Mouse (Mus musculus): ENCODE measurements around the gene Rgl1.

Gene Rgl1

DNA sequence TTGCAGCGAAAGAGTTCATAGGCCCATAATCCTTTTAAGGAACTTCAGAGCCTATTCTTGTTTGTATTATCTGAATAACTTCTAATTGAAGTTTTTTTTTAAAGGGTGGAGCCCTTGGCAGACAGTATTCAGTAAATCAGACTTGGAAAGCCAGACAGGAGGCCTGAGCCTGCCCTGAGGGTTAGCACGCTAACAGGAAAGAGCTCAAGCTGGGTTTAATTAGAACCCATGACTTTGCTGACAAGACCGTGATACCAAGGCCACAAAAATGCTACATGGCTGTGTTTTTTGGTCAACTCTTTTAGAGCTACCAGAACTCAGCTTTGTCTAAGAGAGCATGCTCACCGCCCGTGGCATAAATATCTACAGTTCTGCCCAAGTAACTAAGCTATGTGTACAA lies 175.8 kb downstream of the Rgl1 start:
- CTCF ChIA-PET = interaction anchor here (0.7 kb wide), 1 partner anchor 28 kb away, joined by 3 read pairs; no protein-coding TSS in a partner anchor

DNA sequence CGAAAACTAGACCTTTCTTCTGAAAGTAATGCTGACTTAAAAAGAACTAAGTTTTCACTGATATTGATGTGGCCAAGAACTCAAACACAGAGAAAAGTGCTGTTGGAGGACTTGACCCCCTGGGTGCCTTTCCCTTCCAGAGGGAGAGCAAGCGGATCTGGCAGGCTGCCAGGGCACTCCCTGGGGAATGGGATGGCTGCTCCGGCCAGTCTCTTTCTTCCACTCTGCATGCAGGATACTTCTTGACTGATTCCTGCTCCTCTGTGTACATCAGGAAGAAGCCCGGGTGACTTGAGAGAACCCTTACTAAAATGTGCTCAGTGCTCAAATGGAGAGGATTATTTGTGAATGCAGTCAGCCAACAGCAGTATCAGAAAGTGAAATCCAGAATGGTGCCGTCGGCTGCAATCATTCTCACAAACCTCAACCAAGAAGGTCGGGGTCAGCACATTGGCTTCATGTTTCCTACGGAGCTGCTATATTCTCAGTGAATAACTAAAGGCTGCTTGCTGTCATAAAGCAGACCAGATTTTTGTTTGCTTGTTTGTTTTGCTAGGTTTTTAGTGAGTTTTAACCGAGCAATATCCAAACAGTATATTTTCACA lies 176.7 kb downstream of the Rgl1 start:
- CTCF ChIA-PET = no interaction called here

DNA sequence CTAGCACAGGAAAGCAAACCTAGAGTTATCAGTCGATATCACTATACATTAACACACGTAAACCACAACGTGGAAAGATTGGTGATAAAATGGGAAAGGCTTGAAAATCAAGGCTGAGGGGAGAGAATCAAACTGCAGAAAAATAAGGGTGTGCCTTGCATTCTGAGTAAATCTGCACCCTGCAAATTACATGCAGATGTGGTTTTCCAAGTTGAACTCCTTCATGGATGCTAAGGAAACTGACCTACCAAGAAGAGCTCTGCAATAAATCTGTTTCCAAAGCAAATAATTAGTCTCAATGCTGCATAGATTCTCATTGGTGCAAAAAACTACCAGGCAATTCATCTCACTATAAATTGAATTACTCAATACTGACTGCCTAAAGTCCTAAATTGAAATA lies 178.7 kb downstream of the Rgl1 start:
- CTCF ChIA-PET = no interaction called here

DNA sequence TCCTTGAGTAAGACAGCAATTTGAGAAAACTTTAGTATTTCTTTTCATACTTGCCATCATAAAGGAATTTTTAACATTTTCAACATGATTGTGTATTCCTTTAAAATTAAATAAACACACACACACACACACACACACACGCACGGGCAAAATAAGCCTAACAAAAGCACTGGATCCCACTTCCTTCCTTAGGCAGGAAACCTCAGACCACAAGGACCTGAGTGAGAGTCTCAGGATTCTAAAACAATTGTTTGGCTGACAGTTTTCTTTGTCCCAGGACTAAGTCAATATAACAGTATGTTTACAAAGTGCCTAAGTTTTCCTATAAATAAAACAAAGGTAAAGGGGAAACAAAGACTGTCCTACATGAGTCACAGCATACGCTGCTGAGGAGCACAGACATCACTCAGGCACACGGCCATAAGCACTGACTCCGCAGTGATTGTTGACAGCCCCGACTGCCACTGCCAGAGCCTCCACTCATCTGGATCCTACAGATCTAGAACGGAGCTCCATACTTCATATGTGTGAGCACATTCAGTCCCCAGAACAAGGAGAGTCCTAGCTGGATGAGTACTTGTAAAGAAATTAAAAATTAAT lies 180.7 kb downstream of the Rgl1 start:
- CTCF ChIA-PET = no interaction called here

DNA sequence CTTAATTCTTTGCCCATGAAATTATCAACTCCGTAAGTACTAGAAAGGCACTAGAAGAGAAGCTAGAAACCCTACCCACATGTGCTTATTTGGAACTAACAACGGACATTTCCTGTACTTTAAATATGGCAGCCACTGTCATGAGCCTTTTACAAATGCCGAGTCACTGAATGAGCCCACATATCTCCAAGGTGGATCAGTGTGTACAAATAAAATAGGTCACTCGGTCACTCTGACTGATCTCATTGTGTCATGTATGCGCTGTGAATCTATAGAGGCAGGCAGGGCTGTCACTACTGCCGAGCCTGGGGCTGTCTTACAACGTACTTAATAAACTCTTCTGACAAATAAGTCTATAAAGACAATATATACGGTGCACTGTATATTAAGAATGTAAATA lies 181.2 kb downstream of the Rgl1 start:
- CTCF ChIA-PET = no interaction called here

DNA sequence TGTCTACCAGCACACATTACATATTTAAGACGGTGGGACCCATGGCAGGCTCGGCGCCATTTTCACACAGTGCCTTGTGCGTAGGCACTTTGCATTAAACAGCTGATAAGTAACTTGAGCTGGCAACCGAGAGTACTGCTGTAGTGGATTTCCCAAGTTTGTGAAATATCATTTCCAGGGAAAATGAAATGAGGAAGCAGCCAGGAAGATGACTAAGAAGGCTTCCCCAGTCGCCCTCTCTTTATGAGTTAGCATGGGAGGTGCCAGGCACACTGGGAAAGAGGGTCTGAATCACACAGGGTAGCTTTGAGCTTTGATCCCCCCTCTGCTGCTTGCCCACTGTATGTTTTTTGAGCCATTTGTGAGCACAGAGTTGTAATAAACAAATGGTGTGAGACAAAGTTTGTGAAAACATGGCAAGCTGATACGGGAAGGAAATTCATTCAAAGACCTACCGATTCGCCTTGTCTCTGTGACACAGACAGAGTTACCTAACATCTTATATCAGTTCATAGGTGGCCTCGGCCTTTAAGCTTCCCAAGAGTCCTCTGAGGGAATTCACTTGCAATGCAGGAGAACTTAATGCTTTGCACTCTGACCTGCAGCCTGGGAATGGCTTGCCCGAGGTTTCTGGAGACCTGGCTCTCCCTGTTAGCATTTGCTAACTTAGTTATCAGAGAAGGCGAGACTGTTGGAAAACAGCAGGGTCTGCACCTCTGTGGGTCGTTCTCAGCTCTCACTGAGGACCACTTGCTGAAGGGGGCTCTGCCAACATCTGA lies 184.8 kb downstream of the Rgl1 start:
- CTCF ChIA-PET = interaction anchor here (0.8 kb wide), 1 partner anchor 24 kb away, joined by 14 read pairs; no protein-coding TSS in a partner anchor

DNA sequence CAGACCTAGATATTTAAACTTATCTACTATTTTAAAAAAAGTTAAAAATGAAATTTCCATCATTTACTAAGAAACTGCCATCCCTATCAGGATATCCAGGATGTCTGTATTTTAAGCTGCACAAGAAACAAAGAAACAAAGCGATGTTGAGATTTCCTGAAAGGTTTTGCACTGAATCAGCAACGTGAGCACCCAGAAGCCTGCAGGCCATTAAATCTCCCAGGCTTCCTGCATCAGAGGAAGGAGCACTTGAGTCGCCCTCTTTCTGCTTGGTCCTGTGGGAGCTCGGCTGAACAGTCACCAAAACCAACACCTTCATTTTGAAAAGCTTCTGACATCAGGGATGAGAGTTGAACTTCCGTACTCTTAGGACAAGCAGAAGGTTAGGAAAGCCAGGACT lies 187.2 kb downstream of the Rgl1 start:
- CTCF ChIA-PET = interaction anchor here (0.6 kb wide), 1 partner anchor 134 kb away, joined by 3 read pairs; no protein-coding TSS in a partner anchor

DNA sequence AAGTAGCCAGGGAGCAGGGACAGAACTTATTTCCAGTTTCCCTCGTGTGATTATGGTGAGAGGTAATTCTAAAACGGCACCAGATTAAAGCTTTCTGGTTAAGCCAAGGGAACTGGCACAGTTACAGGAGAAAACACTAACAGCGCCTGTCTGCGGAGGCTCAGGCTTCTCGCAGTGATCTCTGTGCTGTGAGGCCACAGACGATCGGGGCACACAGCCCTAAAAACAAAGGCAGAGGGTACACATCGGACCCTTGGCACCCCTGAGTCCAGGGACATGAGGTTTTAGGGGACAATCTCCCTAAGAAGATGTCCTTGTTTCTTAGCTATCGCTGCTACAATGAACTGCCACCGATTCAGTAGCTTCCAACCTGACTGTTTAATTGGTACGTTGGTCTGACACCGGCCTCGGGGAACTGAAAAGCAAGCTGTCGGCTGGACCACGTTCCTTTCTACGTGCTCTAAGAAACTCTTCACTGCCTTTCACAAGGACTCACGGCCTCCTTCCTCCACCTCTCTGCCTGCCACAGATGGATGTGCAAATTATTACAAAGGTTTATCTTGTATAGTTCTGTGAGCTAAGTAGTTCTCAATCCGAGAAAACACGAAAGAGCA lies 187.9 kb downstream of the Rgl1 start:
- CTCF ChIA-PET = no interaction called here

DNA sequence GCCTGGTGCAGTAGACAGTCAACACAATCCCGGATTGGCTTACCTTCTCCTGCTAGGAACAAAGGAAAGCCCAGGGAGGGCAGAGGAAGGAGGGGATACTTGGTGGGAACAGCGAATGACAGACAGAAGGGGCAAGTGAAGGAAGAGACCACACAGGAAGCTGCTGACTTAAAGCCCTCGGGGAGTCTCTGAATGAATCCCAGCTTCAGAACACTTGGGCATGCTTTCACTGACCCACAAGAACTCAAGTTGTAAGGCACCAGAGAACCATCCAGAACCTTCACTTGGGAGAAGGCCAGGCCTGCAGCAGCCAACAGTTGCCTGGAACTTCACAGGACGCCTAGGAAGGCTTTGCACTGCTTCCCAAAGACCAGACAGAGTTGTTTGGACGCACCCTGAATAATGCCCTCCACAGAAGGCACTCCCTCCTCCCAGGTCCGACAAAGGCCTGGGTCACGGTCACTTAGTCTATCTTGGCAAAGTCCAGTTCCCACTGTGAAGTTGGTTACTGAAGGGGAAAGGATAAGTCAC lies 189.5 kb downstream of the Rgl1 start:
- CTCF ChIA-PET = no interaction called here

DNA sequence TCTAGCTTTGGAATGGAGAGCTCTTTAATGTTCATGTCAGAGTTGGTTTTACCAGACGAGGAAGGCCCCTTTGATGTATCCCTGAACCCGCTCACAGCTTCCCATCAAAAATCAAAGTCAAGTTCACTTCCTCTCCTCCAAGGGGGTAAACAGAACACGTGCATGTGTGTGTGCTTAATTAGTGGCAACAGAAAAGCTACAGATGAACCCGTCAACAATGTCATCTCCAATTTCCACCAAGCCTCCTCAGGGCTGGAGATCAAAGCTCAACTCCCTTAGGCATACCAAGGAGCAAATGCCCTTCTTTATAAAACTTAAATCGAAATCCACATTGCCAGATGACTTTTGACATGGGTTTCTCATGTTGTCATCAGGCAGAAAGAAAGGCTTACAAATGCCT lies 191.1 kb downstream of the Rgl1 start:
- CTCF ChIA-PET = no interaction called here

DNA sequence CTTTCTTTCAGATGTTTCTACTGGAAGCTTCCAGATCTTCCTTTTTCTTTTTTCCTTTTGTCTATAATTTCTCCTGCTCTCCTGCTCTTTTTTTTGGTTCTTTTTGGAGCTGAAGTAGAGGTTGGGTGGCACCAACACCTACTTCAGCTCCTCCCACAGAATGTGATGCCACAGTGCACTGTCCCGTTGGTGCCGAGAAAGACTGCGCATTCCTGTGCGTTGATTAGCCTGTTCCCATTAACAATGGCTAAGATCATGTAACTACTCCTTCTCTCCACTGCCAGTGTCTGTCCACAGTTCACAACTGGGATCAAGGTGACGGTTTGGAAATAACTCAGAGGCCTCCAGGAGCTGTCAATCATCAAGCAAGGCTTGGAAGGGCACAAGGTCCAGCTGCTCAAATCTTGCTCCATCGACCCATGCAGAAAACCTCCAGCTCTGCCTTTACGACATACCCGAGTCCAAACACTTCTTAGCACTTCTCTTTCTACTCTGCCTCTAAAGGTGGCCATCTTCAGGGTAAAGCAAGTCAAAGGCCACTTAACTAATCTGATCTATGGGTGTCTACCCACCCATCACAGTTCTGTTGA lies 192.6 kb downstream of the Rgl1 start:
- CTCF ChIA-PET = no interaction called here

DNA sequence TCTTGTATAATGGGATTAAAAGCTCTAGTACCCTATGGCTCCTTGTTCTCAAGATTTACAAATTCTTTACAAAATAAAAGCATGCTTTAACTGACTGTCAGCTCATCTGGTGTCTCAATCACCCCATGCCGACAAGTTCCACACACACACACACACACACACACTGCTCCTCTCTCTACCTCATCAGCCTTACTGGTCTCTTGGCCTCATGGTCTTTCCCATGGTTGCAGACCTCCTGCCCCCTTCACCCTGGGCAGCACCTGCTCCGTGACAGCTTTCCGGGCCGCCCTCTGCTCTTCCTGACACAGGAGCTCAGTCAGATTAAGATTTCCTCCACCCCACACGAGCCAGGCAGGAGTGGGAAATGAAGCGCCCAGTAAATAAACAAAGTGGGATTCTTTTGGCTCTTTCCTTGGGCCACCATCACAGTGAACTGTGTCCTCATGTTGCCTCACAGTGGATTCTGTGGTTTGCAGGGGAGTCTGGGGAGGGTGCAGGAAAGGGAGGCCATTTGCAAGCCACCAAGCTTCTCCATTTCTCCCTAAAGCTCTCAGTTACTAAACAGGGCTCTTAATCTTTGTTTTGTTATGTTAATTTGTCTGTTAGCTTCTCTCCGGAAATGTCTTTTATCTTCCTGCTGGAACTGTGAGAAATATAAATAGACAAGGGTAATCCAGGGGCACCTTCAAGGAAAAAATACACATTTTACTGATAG lies 193.2 kb downstream of the Rgl1 start:
- CTCF ChIA-PET = no interaction called here

DNA sequence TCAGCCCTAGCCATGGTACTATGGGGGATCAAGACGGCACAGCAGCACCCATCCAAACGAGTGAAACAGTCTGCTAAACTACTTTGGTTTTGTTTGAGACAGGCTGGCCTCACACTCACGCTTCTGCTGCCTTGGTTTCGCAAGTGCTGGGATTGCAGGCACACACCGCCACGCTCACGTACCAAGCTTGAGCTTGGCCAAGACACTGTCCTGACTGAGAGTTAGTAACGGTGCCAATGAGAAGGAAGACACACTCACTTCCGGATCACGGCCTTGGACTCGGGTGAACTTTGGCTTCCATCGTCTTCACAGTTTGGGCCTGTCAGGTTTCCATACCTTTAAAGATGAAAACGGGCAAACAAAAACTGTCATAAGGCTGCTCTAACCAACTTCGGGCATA lies 194.8 kb downstream of the Rgl1 start:
- CTCF ChIA-PET = no interaction called here

DNA sequence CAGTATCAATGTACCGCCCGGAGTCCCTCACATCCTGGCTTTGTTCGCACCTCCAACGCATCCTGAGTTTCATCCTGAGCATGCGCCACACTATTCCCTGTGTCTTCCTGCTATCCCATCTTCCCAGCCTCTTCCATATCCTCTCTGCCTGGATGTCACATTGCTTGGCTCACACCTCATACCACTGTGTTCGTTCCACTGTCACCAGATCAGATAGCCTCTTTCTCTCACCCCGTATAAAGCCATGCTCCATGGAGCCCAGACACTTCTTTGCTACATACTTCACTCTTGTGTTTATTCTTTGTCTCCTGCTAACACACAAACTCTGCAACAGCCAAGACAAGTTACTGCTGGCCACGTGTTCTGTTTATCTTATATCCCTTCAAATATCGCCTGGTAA lies 195.5 kb downstream of the Rgl1 start:
- CTCF ChIA-PET = no interaction called here

DNA sequence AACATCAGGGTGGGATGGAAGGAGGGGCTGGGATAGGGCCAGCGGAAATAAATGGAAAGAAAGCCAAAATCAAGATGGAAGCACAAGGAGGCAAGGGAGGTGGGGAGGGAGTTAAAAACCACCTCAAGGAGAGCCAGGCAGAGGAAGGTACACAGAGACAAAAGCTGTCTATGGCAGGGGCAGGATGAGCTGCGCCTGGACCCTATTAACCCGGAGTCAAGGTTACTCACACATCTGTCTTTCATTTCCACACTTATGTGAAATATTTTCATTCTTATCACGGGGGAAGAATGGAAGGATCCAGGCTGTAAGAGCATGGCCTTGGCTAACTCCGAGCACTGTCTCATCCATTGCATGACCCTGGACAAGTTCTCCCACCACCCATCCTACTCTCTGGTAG lies 202.9 kb downstream of the Rgl1 start:
- CTCF ChIA-PET = interaction anchor here (0.5 kb wide), 1 partner anchor 12 kb away, joined by 3 read pairs; no protein-coding TSS in a partner anchor

DNA sequence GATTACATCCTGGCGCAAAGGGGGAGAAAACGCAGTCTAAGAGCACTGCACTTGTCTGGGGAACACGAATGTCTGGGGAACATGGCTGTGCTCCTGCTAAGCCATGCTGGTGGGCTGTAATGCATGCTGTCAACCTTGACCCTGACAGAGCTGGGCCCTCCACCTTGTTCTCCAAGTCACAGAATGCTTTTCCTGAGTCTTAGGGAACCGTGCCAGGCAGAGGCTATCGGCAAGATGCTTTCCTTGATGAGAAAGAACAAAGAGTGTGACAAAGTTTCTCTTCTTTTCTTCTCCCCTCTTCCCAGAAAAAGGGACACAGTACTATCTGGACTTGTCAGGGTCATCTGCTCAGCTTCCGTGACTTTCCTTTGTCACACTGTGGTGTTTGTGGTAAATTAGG lies 203.3 kb downstream of the Rgl1 start:
- CTCF ChIA-PET = interaction anchor here (0.5 kb wide), 1 partner anchor 13 kb away, joined by 3 read pairs; no protein-coding TSS in a partner anchor

DNA sequence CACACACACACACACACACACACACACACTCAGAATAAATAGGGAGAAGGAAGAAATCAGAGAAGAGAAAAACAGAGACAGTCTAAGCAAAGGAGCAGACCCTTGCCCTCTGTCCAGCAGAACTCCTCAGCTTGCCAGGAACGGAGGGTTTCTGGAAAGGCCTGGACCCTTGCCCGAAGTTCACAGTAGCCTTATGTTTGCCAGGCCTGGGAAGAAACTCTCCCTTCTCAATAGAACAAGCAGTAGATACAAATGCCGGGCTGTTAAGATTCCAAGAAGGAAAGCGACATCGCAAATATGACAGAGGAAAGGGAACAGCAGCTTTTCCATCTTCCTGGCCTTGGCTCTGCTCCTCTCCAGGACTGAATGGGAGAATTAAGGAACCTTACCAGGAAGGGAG lies 205.7 kb downstream of the Rgl1 start:
- CTCF ChIA-PET = no interaction called here

DNA sequence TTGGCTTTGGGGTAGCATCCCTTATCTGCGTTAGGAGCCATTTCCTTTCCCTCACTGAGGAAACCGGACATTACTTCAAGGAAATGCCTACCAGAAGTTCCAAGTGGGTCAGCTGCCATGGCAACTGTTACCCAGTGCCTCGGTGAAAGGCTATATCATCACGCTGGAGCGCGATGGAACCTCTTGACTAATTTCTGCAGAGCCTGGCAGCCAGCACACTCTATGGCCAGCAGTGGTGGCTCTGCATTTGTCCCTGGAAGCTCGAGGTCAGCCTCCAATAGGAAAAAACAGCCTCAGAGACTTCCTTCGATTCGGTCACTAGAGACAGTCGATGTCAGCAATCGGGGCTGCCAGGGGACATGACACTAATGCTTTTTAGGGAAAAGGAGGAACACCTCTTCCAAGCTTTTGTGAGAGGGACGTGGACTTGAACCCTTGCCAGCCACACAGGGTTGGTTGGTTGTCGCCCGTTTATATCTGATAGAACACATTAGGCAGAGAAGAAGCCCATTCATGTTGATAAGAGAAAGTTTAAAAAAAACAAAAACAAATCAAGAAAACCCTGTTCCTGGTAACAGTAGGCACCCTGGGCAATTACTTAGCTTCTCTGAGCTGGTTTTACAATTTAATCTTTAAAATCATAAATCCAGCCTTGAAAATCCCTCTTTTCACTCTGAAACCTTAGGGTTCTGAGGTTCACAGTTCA lies 209.4 kb downstream of the Rgl1 start:
- CTCF ChIA-PET = no interaction called here

DNA sequence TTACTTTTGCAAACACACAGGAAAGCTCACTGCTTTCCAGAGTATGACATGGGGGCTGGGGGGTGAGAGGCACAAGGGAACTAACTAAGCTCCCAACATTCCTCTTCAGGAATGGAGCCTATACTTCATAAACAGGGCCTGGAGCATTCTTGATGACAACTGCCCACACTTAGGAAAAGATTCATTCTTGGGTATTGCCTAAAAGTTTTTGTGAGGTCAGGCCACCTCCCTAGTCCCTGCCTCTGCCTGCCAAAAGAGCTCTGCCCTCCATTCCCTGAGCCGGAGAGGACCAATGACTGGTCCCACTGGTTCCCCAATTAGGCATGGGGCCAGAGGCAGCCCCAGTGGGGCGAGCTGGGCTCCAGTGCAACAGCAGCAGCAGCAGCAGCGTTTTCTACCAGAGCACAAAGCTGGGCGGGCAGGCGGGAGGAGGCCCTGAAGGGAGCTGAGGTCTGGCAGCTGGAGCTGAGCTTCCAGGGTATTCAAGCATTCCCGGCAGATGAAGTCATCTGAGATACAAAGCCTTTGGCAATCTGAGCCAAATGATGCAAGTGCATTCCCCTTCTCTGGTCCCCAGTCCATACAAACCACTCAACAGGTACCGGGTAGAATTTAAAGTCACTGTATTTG lies 210.1 kb downstream of the Rgl1 start:
- CTCF ChIA-PET = no interaction called here

DNA sequence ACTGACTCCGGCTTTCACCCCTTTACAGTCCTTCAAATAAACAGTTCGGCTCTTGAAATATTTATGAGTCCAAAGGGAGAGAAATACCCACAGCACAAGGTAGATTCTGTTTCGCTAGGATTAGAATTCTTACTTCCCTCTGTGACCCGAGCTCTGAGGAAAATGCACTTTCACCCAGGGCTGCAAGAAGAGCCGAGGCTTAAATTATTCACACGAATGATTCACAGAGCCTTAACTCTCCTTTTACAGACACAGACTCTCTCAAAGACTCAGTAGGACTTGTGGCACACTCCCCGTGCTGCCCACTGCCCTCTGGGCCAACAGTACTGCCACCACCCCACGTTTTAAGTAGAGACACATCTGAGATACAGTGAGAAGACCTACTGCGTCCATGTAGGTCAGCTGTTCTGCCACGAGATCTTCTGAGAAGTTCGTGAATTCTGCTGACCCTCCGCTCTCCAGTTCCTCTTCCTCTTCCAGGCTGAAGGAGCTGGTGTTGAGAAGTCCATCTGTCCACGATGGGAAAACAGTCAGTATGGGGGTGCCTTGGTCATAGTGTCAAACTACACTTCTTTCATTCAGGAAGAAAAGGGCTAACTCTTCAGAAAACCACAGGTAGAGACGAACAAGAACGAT lies 212.1 kb downstream of the Rgl1 start:
- CTCF ChIA-PET = no interaction called here

Measured in spleen, embryonic (tissue).